In genomic region chr2:179714145-179714544, GRCm38 (mm10) we compare ENCODE assay signal across 15 mouse cellular contexts.
DNase-seq lines count a peak whose midpoint lies in the region; ATAC-seq lines count a peak whose summit lies in the region.
"Had no signal": no experiment of that assay in that cellular context is flagged by ENCODE, and none has a peak within 500 bp of the region (broad histone marks: within the 10 kb centered on the region; RNA-seq: fewer than 3 reads in every experiment).

No protein-coding gene starts in this region.

- DNase-seq in cerebellum, adult 18-20 months, result no peak
- DNase-seq in cerebellum, adult 9-10 months, result peak; percentile 20
- DNase-seq in cerebellum, postnatal 4 days (ENCODE audit: low spot score in 2 of 2), result no peak
- DNase-seq in brain, adult 2 months (ENCODE audit: low read depth, low spot score), result peak; percentile 74
- DNase-seq: adrenal gland, adult 8-10 months; adrenal gland, postnatal 14 days; adrenal gland, postnatal 36 days; B cell, adult 2 months; embryo, embryonic 11 days had no signal

- peak; percentile 82 for ATAC-seq in cerebellum, adult (ENCODE audit: insufficient number of reproducible peaks, low FRiP score, low TSS enrichment)
- ATAC-seq: activated CD4-positive, CD25-positive, alpha-beta regulatory T cell, adult 4 months; CD4-positive, CD25-positive, alpha-beta regulatory T cell, adult 4 months; forebrain, embryonic 14.5 days; forebrain, embryonic 16.5 days; Patski had no signal

Comparison
In these comparisons a context has a peak if more than half of its experiments do, and no peak if none do; other contexts are left out.
1. DNase-seq: peak in cerebellum, adult 9-10 months (single experiment) and brain, adult 2 months (single experiment); none in cerebellum, adult 18-20 months (0 of 2) and cerebellum, postnatal 4 days (0 of 2).